Mouse (Mus musculus) forebrain, embryonic 11.5 days (tissue): Measurements from ENCODE around the gene Sgms2. TPM values are rescaled to one million over a fixed set of nuclear protein-coding genes. Genes with fewer than 3 reads are reported as not detected.

Experiments used
- ATAC-seq: fragments of 200-750 bp; cut with Nextera tagmentation; replicated peaks from 2 replicates; pipeline ENCODE4 v1.8.0; 2017; ENCODE audit warnings: moderate TSS enrichment; ENCODE audit not compliant: low FRiP score
- DNase-seq: peaks from one replicate; pipeline ENCODE4 v3.0.0-alpha.2; 2017; ENCODE audit warnings: low spot score
- H3K27ac ChIP-seq: fragments of 300-500 bp; sonication (generic); 2 replicates; pipeline ENCODE4 v1.5.1; 2014; ENCODE audit warnings: low read depth, low read length
- H3K27me3 ChIP-seq: fragments of 300-500 bp; sonication (generic); 2 replicates; pipeline ENCODE4 v1.6.1; 2014; ENCODE audit warnings: mild to moderate bottlenecking, low read length, mixed read lengths; ENCODE audit not compliant: control insufficient read depth, insufficient read depth
- H3K36me3 ChIP-seq: fragments of 300-500 bp; sonication (generic); 2 replicates; pipeline ENCODE4 v1.6.1; 2014; ENCODE audit warnings: mild to moderate bottlenecking, low read length, moderate library complexity, mixed read lengths; ENCODE audit not compliant: control insufficient read depth, insufficient read depth
- H3K4me1 ChIP-seq: fragments of 300-500 bp; sonication (generic); replicated peaks from 2 replicates; pipeline ENCODE4 v1.6.1; 2014; ENCODE audit warnings: low read length, mixed read lengths; ENCODE audit not compliant: control insufficient read depth, insufficient read depth
- H3K4me2 ChIP-seq: fragments of 300-500 bp; sonication (generic); 2 replicates; pipeline ENCODE4 v1.6.1; 2014; ENCODE audit warnings: low read depth, mild to moderate bottlenecking, low read length, moderate library complexity, mixed read lengths; ENCODE audit not compliant: severe bottlenecking
- H3K4me3 ChIP-seq: fragments of 300-500 bp; sonication (generic); 2 replicates; pipeline ENCODE4 v1.5.1; 2014; ENCODE audit warnings: low read depth, low read length
- H3K9ac ChIP-seq: fragments of 300-500 bp; sonication (generic); 2 replicates; pipeline ENCODE4 v1.6.1; 2014; ENCODE audit warnings: low read length
- H3K9me3 ChIP-seq: fragments of 300-500 bp; sonication (generic); 2 replicates; pipeline ENCODE4 v1.6.1; 2016; ENCODE audit warnings: low read length, mixed read lengths; ENCODE audit not compliant: control insufficient read depth
- WGBS: fragments of 180-500 bp; shearing (Covaris S2); extraction: QIAGEN DNeasy Blood & Tissue Kit; methylation state at CpG from one replicate; pipeline ENCODE4 v1.1.7; 2014; 5-methylcytosine and 5-hydroxymethylcytosine counted together
- polyA plus RNA-seq: library from polyadenylated mRNA; unstranded; fragments of >200 nt; fragmentation: Nextera tagmentation; extraction: Ambion mirVana; gene quantifications from 2 replicates; pipeline ENCODE4 v1.2.1, GENCODE M21; 2014

The Sgms2 gene
- polyA plus RNA-seq, 1 experiment from 2014 or later: 0.83 TPM

DNA sequence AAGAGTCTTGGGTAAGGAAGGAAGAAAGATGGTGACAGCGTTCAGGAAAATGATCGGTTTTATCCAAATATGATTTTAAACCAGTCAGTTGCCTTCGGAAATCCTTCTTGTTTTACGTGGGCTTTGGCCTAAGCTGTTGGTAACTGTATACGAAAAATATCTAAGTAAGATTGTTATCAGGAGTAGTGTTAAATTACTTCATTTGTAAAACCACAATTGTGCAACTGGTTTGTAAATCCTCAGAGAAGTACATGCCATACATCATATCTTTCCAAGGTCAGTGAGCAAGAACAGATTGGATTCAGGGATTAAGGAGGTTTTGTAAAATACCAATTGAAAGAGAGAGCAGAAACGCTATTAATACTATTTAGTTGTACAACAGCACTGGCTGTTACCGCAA lies 185.0 kb downstream of the Sgms2 start:
- Histone ChIP-seq H3K4me3 (no peak overlapping the region), H3K36me3 (no peaks in the 10 kb centered on the region), H3K4me1 (0 out of 2 replicates have a peak, but pooled peaks cover 2% of the 10 kb centered on the region), H3K9ac (no peak overlapping the region), H3K9me3 (no peaks in the 10 kb centered on the region; the same call in 1 of the 2 replicates), H3K27ac (no peak overlapping the region), H3K27me3 (peaks cover 2% of the 10 kb centered on the region; the same call in 1 of the 2 replicates), H3K4me2 (no peak overlapping the region)
- DNase-seq (no peak), ATAC-seq (no peak)
- 90% methylated on average over 7 of the region's 7 CpGs for WGBS

DNA sequence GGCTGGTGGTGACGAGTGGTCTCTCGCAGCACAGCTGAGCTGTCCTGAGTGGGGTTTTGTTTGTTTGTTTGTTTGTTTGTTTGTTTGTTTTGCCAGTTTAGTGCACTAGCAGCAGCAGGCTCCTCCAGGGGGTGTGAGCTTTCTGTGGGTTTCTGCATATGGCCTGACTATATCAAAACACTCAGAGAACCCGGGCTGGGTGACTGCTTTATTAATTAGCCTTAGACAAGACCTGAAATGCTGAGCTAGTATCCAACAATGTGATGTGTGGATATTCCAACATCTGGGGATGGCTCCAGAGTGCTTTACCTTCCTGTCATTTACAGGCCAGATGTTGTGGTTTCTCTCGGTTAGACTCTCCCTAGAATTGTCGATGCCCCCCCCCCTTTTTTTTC lies 187.9 kb downstream of the Sgms2 start:
- no peak overlapping the region for H3K27ac ChIP-seq
- peak overlapping the region; percentile 71 for H3K4me3 ChIP-seq
- WGBS: 23% methylated on average over 5 of the region's 5 CpGs
- peaks cover 2% of the 10 kb centered on the region; the same call in 1 of the 2 replicates for H3K27me3 ChIP-seq
- no peaks in the 10 kb centered on the region for H3K9me3 ChIP-seq
- no peaks in the 10 kb centered on the region for H3K36me3 ChIP-seq
- DNase-seq (no peak), ATAC-seq (peak; percentile 28; the same call in 1 of the 2 replicates)
- H3K9ac ChIP-seq: peak overlapping the region; percentile 64; the same call in 1 of the 2 replicates
- 0 out of 2 replicates have a peak, but pooled peaks cover 2% of the 10 kb centered on the region for H3K4me1 ChIP-seq
- peak overlapping the region; percentile 98 for H3K4me2 ChIP-seq

DNA sequence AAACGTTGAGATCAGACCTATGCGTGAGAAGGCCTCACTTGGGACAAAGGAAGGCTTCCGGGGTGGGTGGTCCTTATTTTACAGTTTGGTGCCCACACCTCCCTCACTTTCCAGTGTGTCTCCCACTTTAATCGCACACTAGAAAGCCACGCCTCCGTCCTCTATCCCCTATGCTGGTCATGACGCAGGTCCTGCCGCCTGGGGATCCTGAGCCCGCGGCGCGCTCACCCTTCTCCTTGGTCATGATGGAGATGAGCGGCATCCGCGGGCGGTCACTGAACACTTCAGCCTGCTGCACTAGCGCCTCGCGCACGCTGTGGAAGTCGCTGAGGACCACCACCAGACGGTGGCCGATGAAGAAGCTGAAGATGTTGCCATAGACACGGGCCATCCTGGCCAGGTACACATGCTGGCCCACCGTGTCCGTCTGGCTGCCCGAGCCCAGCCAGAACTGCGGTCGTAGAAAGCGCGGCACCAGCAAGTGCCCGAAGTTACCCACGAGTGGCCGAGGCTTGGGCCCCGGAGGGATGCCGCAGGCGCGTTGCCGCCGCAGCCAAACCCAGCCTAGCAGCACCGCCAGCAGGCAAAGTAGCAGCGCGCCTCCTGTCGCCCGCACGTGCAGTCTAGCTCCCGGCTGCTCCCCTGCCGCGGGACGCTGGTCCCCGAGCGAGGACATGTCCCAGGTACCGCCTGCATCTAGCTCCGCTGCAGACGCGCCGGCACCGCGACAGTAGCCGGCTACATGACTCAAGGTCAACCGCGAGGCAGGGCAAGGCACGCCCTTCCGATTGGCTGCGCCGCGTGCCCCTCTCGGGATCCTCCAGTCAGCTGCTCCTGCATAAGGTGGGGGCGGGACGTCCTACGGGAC lies 188.5 kb downstream of the Sgms2 start, which contains the start of gene Cyp2u1:
Gene Cyp2u1 (minus strand): TSS at position 776 of the 868 bp plus-strand sequence.
- peak; percentile 99 for ATAC-seq
- H3K27ac ChIP-seq: no peak within 1 kb of the TSS

DNA sequence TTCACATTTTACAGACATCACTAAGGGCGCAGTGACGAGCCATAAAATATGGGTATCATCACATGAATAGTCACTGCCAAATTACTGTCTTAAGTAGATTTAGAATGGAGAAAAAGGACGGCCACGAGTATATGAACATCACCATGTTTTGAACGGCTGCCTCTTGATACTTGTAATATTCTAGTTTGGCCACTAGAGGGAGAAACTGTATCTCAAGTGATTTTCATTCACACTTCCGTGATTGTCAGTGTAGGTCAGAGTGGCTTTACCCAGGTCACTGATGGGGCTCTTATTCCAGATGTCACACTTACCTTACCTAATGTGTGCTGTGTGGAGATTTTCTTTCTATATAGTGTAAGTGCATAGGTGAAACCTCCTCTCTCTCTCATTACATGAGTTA lies 191.3 kb downstream of the Sgms2 start:
- Histone ChIP-seq H3K9me3 (no peaks in the 10 kb centered on the region), H3K36me3 (no peaks in the 10 kb centered on the region), H3K27me3 (peaks cover 2% of the 10 kb centered on the region; the same call in 1 of the 2 replicates), H3K9ac (no peak overlapping the region), H3K4me3 (no peak overlapping the region), H3K27ac (no peak overlapping the region), H3K4me1 (0 out of 2 replicates have a peak, but pooled peaks cover 2% of the 10 kb centered on the region), H3K4me2 (no peak overlapping the region)
- no peak for DNase-seq
- 12% methylated on average over 6 of the region's 6 CpGs for WGBS
- ATAC-seq: no peak

More for the DNA sequence above, 188.5 kb downstream of the Sgms2 start, which contains the start of gene Cyp2u1:
- Histone ChIP-seq H3K27me3 (peaks cover 2% of the 10 kb centered on the region; the same call in 1 of the 2 replicates), H3K9me3 (no peaks in the 10 kb centered on the region), H3K4me3 (peak within 1 kb of the TSS; percentile 71), H3K36me3 (no peaks in the 10 kb centered on the region), H3K4me2 (peak within 1 kb of the TSS; percentile 98), H3K4me1 (0 out of 2 replicates have a peak, but pooled peaks cover 2% of the 10 kb centered on the region), H3K9ac (peak within 1 kb of the TSS; percentile 64)
- WGBS: under 1% methylated on average over 71 of the region's 71 CpGs
- DNase-seq: peak; percentile 94

DNA sequence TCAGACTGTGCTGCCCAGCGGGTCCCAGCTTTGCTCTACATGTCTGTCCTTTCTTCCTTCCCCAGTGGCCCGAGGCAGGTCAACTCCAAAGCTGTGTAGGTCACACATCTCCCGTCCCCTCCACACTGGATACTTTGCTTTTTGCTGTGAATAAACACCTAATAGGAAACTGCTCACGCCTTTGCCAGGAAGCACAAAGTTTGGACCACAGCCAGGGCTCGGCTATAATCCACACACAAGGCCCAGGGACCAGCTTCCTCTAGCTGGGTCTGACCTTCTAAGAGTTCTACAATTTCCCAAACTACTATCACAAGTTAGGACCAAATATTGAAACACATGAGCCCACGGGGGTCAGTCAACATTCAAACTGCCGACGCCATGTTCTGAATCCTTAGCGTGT lies 192.1 kb downstream of the Sgms2 start:
- no peak for ATAC-seq

DNA sequence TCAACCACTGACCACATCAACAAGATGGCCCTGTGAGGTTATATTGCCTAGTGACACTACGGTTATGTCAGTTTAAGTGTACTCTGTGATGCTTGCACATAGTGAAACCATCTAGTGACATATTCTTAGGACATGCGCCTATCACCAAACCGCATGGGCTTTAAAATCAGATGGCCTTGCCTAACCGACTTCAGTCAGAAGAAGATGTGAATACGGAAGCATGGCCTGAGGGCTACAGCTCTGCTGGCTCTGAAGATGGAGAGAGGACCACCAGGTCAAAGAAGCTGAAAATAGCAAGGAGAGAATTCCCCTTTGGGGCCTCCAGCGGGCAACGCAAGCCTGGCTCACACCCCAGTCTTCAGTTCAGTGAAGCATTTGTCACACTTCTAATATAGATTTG lies 194.3 kb downstream of the Sgms2 start:
- no peaks in the 10 kb centered on the region for H3K9me3 ChIP-seq
- no peak for DNase-seq
- H3K4me2 ChIP-seq: no peak overlapping the region
- no peak overlapping the region for H3K4me3 ChIP-seq
- no peak overlapping the region for H3K9ac ChIP-seq
- no peak for ATAC-seq
- no peaks in the 10 kb centered on the region; the same call in 1 of the 2 replicates for H3K36me3 ChIP-seq
- no peak overlapping the region for H3K27ac ChIP-seq
- 95% methylated on average over 7 of the region's 7 CpGs for WGBS
- H3K4me1 ChIP-seq: no peaks in the 10 kb centered on the region
- peaks cover 1% of the 10 kb centered on the region; the same call in 1 of the 2 replicates for H3K27me3 ChIP-seq

More for the DNA sequence above, 192.1 kb downstream of the Sgms2 start:
- Histone ChIP-seq H3K27ac (no peak overlapping the region), H3K4me2 (no peak overlapping the region), H3K4me1 (0 out of 2 replicates have a peak, but pooled peaks cover 2% of the 10 kb centered on the region), H3K27me3 (peaks cover 2% of the 10 kb centered on the region; the same call in 1 of the 2 replicates), H3K4me3 (no peak overlapping the region), H3K9me3 (no peaks in the 10 kb centered on the region), H3K36me3 (no peaks in the 10 kb centered on the region; the same call in 1 of the 2 replicates), H3K9ac (no peak overlapping the region)
- WGBS: 92% methylated on average over 9 of the region's 9 CpGs
- no peak for DNase-seq

DNA sequence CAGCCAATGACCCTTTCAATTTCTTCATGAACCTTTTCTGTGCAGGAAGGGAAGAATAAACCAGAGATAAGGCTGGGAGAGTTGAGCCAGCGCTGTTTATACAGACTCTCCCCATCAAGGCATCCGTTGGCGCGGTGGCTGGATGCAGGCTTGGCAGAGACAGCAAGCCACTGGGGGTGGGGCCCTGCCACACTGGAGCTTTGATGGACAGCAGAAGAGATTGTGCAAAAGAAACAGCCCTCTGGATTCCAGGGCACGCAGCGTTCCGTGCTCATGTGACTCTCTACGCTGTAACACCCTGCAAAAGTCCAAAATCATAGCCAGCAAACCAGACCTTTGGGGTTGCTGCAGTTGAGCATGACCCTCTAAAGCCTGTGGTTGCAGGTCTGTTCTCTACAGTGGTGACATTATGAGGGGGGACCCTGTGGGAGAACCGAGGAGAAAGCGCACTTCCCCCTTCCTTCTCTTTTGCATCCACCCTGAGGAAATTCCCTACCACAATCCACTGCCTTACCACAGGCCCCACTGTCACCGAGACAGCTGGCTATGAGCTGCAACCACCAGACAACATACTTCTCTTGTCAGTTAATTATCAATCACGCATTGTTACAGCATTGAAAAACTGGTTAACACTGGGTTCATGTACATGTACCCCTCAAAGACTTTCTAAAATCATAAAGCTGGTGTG lies 195.6 kb downstream of the Sgms2 start:
- H3K9me3 ChIP-seq: no peaks in the 10 kb centered on the region
- no peak for DNase-seq
- no peak overlapping the region for H3K4me3 ChIP-seq
- ATAC-seq: no peak
- WGBS: 90% methylated on average over 12 of the region's 12 CpGs
- H3K27me3 ChIP-seq: no peaks in the 10 kb centered on the region
- no peak overlapping the region for H3K9ac ChIP-seq
- no peaks in the 10 kb centered on the region for H3K4me1 ChIP-seq
- H3K4me2 ChIP-seq: no peak overlapping the region
- no peaks in the 10 kb centered on the region; the same call in 1 of the 2 replicates for H3K36me3 ChIP-seq
- H3K27ac ChIP-seq: no peak overlapping the region

DNA sequence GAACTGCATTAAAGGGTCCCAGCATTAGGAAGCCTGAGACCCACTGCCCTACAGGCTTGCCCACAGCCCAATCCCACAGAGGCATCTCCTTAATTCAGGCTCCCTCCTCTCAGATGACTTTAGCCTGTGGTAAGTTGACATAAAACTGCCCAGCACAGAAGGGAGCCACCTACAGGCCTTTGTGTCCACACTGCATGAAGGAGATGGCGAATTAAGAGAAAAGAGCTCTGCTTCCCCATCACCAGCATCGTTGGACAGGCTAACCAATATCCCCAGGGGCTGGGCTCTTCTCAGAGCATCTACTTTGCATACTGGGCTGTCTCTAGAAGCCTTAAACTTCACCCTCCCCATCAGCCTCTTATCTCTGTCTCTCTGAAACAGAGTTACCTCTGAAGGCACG lies 196.7 kb downstream of the Sgms2 start:
- WGBS: 63% methylated on average over 3 of the region's 3 CpGs
- H3K36me3 ChIP-seq: no peaks in the 10 kb centered on the region; the same call in 1 of the 2 replicates

More for the DNA sequence above, 196.7 kb downstream of the Sgms2 start:
- DNase-seq (no peak), ATAC-seq (no peak)
- H3K4me2 ChIP-seq: no peak overlapping the region
- no peaks in the 10 kb centered on the region for H3K9me3 ChIP-seq
- H3K4me3 ChIP-seq: no peak overlapping the region
- H3K27me3 ChIP-seq: no peaks in the 10 kb centered on the region
- H3K9ac ChIP-seq: no peak overlapping the region
- H3K4me1 ChIP-seq: no peaks in the 10 kb centered on the region
- H3K27ac ChIP-seq: no peak overlapping the region
